Mouse (Mus musculus) T-helper 2 cell (primary cell): ENCODE results near the gene Ms4a4a.
"Not testable (repeated sequence)": the region's sequence is repeated elsewhere in the genome, so short reads cannot be mapped to it uniquely, and the experiment has no call there.

Experiments
- in situ Hi-C: fragments of 300-600 bp; cut with MboI, MseI; formaldehyde crosslinking; loops from one replicate; pipeline ENCODE4 v1.15.1; 2025; ENCODE audit warnings: high pct_unique_total_duplicates

Ms4a4a gene

DNA sequence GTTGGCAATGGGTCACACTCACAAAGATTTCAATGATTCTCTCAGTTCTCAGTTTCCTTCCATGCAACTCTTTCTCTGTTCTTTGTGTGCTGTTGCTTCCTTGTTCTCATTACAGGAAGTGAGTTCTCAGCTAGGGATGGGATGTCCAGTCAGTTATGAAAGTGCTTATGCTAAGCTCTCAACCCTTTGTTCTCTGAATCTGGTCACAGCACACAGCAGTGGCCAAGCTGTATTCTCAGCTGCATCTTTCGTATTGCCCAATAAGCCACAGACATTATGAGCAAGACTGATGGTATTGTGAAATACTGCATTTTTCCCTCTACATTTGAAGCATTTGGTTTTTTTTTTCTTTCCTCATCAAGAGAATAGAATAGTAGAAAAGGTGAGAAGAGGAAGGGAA lies 55.9 kb downstream of the Ms4a4a start:
- in situ Hi-C loops = not testable (repeated sequence)

DNA sequence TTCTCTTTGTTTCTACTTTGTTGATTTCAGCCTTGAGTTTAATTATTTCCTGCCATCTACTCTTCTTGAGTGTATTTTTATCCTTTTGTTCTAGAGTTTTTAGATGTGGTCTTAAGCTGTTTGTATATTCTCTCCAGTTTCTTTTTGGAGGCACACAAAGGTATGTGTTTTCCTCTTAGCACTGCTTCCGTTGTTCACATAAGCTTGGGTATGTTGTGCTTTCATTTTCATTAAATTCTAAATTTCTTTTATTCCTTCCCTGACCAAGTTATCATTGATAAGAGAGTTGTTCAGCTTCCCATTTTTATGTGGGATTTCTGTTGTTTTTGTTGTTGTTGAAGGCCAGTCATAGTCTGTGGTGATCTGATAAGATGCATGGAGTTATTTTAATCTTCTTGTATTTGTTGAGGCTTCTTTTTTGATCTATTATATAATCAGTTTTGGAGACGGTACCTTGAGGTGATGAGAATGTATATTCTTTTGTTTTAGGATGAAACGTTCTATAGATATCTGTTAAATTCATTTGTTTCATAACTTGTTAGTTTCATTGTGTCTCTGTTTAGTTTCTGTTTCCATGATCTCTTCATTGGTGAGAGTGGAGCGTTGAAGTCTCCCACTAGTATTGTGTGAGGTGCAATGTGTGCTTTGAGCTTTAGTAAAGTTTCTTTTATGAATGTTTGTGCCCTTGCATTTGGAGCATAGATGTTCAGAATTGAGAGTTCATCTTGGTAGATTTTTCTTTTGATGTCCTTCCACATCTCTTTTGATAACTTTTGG lies 59.9 kb downstream of the Ms4a4a start:
- in situ Hi-C loops = no loop called here
